Mouse (Mus musculus) MEL (cell line): ENCODE data around the gene Zbed3. TPM values are rescaled to one million over a fixed set of nuclear protein-coding genes. Genes with fewer than 3 reads are reported as not detected.

ENCODE experiments used
- DNase-seq: peaks from one replicate; pipeline ENCODE4 v3.0.0; 2011; ENCODE audit warnings: low read depth, low spot score
- H3K27ac ChIP-seq: 2 replicates; pipeline ENCODE4 v1.5.1; 2012; ENCODE audit warnings: low read depth, mild to moderate bottlenecking, control low read depth, low read length, moderate library complexity; ENCODE audit not compliant: control insufficient read depth
- H3K27me3 ChIP-seq, 2 experiments: fragments of 150-350 bp in 1 of 2; sonication (generic) in 1 of 2; 2 replicates each; pipeline ENCODE4 v1.6.1; 2012; ENCODE audit warnings: low read length in 2 of 2, mild to moderate bottlenecking in 2 of 2, improper control_type of control experiment in 1 of 2, moderate library complexity in 1 of 2; ENCODE audit not compliant: insufficient read depth in 2 of 2, control insufficient read depth in 1 of 2
- H3K36me3 ChIP-seq, 2 experiments: 2 replicates each; pipeline ENCODE4 v1.6.1; 2012 to 2014; ENCODE audit warnings: low read length in 2 of 2, improper control_type of control experiment in 1 of 2, inconsistent platforms in 1 of 2, mild to moderate bottlenecking in 1 of 2; ENCODE audit not compliant: insufficient read depth in 2 of 2, control insufficient read depth in 1 of 2
- H3K4me1 ChIP-seq, 2 experiments: fragments of 150-350 bp in 1 of 2; sonication (generic) in 1 of 2; 2 replicates each; pipeline ENCODE4 v1.6.1; 2012; ENCODE audit warnings: low read length in 2 of 2, improper control_type of control experiment in 1 of 2, mild to moderate bottlenecking in 1 of 2; ENCODE audit not compliant: insufficient read depth in 2 of 2, control insufficient read depth in 1 of 2
- H3K4me3 ChIP-seq, 2 experiments: fragments of 150-350 bp in 1 of 2; sonication (generic) in 1 of 2; 2 replicates each; pipeline ENCODE4 v1.5.1; 2012; ENCODE audit warnings: low read depth in 2 of 2, low read length in 2 of 2, mild to moderate bottlenecking in 2 of 2, moderate library complexity in 2 of 2, control low read depth in 1 of 2, improper control_type of control experiment in 1 of 2; ENCODE audit not compliant: control insufficient read depth in 1 of 2, insufficient read depth in 1 of 2
- H3K79me2 ChIP-seq: 2 replicates; pipeline ENCODE4 v1.6.1; 2012; ENCODE audit warnings: mild to moderate bottlenecking, low read length, moderate library complexity; ENCODE audit not compliant: control insufficient read depth, poor library complexity, insufficient read depth
- H3K9ac ChIP-seq: 2 replicates; pipeline ENCODE4 v1.6.1; 2012; ENCODE audit warnings: low read depth, mild to moderate bottlenecking, control low read depth, low read length, moderate library complexity; ENCODE audit not compliant: control insufficient read depth, poor library complexity, severe bottlenecking
- H3K9me3 ChIP-seq: fragments of 150-350 bp; sonication (generic); replicated peaks from 2 replicates; pipeline ENCODE4 v1.6.1; 2012; ENCODE audit warnings: mild to moderate bottlenecking, low read length, improper control_type of control experiment, moderate library complexity; ENCODE audit not compliant: insufficient read depth
- EP300 ChIP-seq, 2 experiments: IDR thresholded peaks; 2 replicates each; pipeline ENCODE4 v1.6.1; 2011; ENCODE audit warnings: improper control_type of control experiment in 2 of 2, low read length in 2 of 2, low read depth in 1 of 2, mild to moderate bottlenecking in 1 of 2
- GABPA ChIP-seq: IDR thresholded peaks from 2 replicates; pipeline ENCODE4 v1.6.1; 2012; ENCODE audit warnings: low read depth, mild to moderate bottlenecking, inconsistent platforms, low read length, improper control_type of control experiment, moderate library complexity
- KAT2A ChIP-seq: conservative IDR thresholded peaks from 2 replicates; pipeline ENCODE4 v1.6.1; 2012; ENCODE audit warnings: low read depth, low read length, improper control_type of control experiment, inconsistent platforms
- MAFK ChIP-seq: IDR thresholded peaks from 2 replicates; pipeline ENCODE4 v1.6.1; 2011; ENCODE audit warnings: low read depth, mild to moderate bottlenecking, low read length, improper control_type of control experiment, borderline replicate concordance
- MAX ChIP-seq: IDR thresholded peaks from 2 replicates; pipeline ENCODE4 v1.6.1; 2011; ENCODE audit warnings: low read length, improper control_type of control experiment
- POLR2A ChIP-seq, 2 experiments: IDR thresholded peaks; 2 replicates each; pipeline ENCODE4 v1.6.1; 2011 to 2012; ENCODE audit warnings: low read length in 2 of 2, mild to moderate bottlenecking in 2 of 2, control low read depth in 1 of 2, improper control_type of control experiment in 1 of 2, low read depth in 1 of 2, moderate library complexity in 1 of 2; ENCODE audit not compliant: control insufficient read depth in 1 of 2, insufficient read depth in 1 of 2, poor library complexity in 1 of 2
- POLR2AphosphoS2 ChIP-seq: IDR thresholded peaks from 2 replicates; pipeline ENCODE4 v1.6.1; 2011; ENCODE audit warnings: low read length, improper control_type of control experiment
- POLR2AphosphoS5 ChIP-seq: IDR thresholded peaks from 2 replicates; pipeline ENCODE4 v1.6.1; 2012; ENCODE audit warnings: low read depth, borderline replicate concordance, mild to moderate bottlenecking, inconsistent platforms, low read length, moderate library complexity, mixed read lengths
- RAD21 ChIP-seq: IDR thresholded peaks from 2 replicates; pipeline ENCODE4 v1.6.1; 2011; ENCODE audit warnings: mild to moderate bottlenecking, low read depth, low read length, improper control_type of control experiment
- TAL1 ChIP-seq: IDR thresholded peaks from 2 replicates; pipeline ENCODE4 v1.6.1; 2012; ENCODE audit warnings: mild to moderate bottlenecking, inconsistent platforms, low read length, moderate library complexity, mixed read lengths
- TCF12 ChIP-seq: IDR thresholded peaks from 2 replicates; pipeline ENCODE4 v1.6.1; 2014; ENCODE audit warnings: low read depth, mild to moderate bottlenecking, inconsistent platforms, low read length, improper control_type of control experiment, moderate library complexity
- UBTF ChIP-seq: IDR thresholded peaks from 2 replicates; pipeline ENCODE4 v1.6.1; 2012; ENCODE audit warnings: low read depth, mild to moderate bottlenecking, inconsistent platforms, low read length, improper control_type of control experiment, moderate library complexity, borderline replicate concordance; ENCODE audit not compliant: insufficient read depth
- USF1 ChIP-seq: IDR thresholded peaks from 2 replicates; pipeline ENCODE4 v1.6.1; 2014; ENCODE audit warnings: low read depth, mild to moderate bottlenecking, inconsistent platforms, low read length, improper control_type of control experiment, moderate library complexity
- USF2 ChIP-seq, 2 experiments: IDR thresholded peaks; 2 replicates each; pipeline ENCODE4 v1.6.1; 2011 to 2012; ENCODE audit warnings: improper control_type of control experiment in 2 of 2, low read length in 2 of 2, borderline replicate concordance in 1 of 2, inconsistent platforms in 1 of 2, low read depth in 1 of 2, mild to moderate bottlenecking in 1 of 2; ENCODE audit not compliant: insufficient read depth in 1 of 2
- ZKSCAN1 ChIP-seq: IDR thresholded peaks from 2 replicates; pipeline ENCODE4 v1.6.1; 2012; ENCODE audit warnings: low read depth, mild to moderate bottlenecking, inconsistent platforms, low read length, improper control_type of control experiment, moderate library complexity
- ZMIZ1 ChIP-seq: IDR thresholded peaks from 2 replicates; pipeline ENCODE4 v1.6.1; 2012; ENCODE audit warnings: low read depth, mild to moderate bottlenecking, inconsistent platforms, low read length, improper control_type of control experiment, moderate library complexity
- polyA plus RNA-seq, 2 experiments: library from polyadenylated mRNA; stranded (reverse) in 1 of 2; unstranded in 1 of 2; fragments of >175 nt in 1 of 2; fragments of >200 nt in 1 of 2; gene quantifications; 2 replicates each; pipeline versions ENCODE4 v1.2.1 to v1.2.4; 2012; ENCODE audit warnings: low replicate concordance in 2 of 2, low read depth in 1 of 2; ENCODE audit not compliant: insufficient read length in 2 of 2, insufficient read depth in 1 of 2, missing spikeins in 1 of 2
- total RNA-seq: library from RNA; depleted of rRNA; stranded (reverse); fragments of 300-350 nt; gene quantifications from 2 replicates; pipeline ENCODE4 v1.2.3, GENCODE M21; 2012

Zbed3 gene
- total and polyA plus RNA-seq, 3 experiments: not detected

GRCm38 (mm10) chr13:95328767-95329166 is 5.4 kb downstream of the Zbed3 start:
- H3K4me3 ChIP-seq: no peak overlapping the region
- H3K9ac ChIP-seq: no peak overlapping the region
- DNase-seq: no peak
- no peaks in the 10 kb centered on the region for H3K27me3 ChIP-seq
- H3K79me2 ChIP-seq: no peaks in the 10 kb centered on the region
- no peaks in the 10 kb centered on the region for H3K4me1 ChIP-seq
- TF ChIP-seq RAD21 (no peak), ZKSCAN1 (no peak), POLR2AphosphoS5 (no peak), UBTF (no peak), POLR2A (IDR thresholded peaks at IDR 0.05; ENCODE audit: control insufficient read depth in 1 of 2, insufficient read depth in 1 of 2, low read depth in 1 of 2, low read length in 2 of 2, poor library complexity in 1 of 2) (no peak), KAT2A (no peak), TCF12 (no peak), MAX (no peak), USF2 (IDR thresholded peaks at IDR 0.05; ENCODE audit: borderline replicate concordance in 1 of 2, insufficient read depth in 1 of 2, low read depth in 1 of 2, low read length in 2 of 2) (no peak), MAFK (no peak), ZMIZ1 (no peak), USF1 (no peak), POLR2AphosphoS2 (no peak), GABPA (no peak), EP300 (IDR thresholded peaks at IDR 0.05; ENCODE audit: low read depth in 1 of 2, low read length in 2 of 2) (no peak), TAL1 (no peak)
- no peaks in the 10 kb centered on the region for H3K36me3 ChIP-seq
- H3K27ac ChIP-seq: no peak overlapping the region
- no peaks in the 10 kb centered on the region for H3K9me3 ChIP-seq

- no peak for TF ChIP-seq MAFK
Observed at GRCm38 (mm10) chr13:95330507-95330906, 7.1 kb downstream of the Zbed3 start.

More at GRCm38 (mm10) chr13:95330507-95330906, 7.1 kb downstream of the Zbed3 start:
- H3K36me3 ChIP-seq: no peaks in the 10 kb centered on the region
- no peak overlapping the region for H3K27ac ChIP-seq
- no peaks in the 10 kb centered on the region for H3K4me1 ChIP-seq
- no peak for DNase-seq
- no peaks in the 10 kb centered on the region for H3K79me2 ChIP-seq
- no peak overlapping the region for H3K9ac ChIP-seq
- no peak overlapping the region for H3K4me3 ChIP-seq
- no peaks in the 10 kb centered on the region for H3K27me3 ChIP-seq
- H3K9me3 ChIP-seq: no peaks in the 10 kb centered on the region
